Mouse (Mus musculus): Measurements from ENCODE around the gene Ahsg. TPM values are rescaled to one million over a fixed set of nuclear protein-coding genes. Genes with fewer than 3 reads are reported as not detected.

Gene Ahsg
- polyA plus RNA-seq, 1 experiment, result 0.23 TPM

- Histone ChIP-seq H3K27me3 (replicated peaks) (no peaks in the 10 kb centered on the region), H3K36me3 (replicated peaks; ENCODE audit: low read length) (peaks cover 51% of the 10 kb centered on the region), H3K9me3 (no peaks in the 10 kb centered on the region), H3K4me1 (peaks cover 36% of the 10 kb centered on the region), H3K4me3 (replicated peaks) (peak within 1 kb of the TSS; percentile 100)
- peak; percentile 39; the same call in 1 of the 2 replicates for TF ChIP-seq FLI1 (IDR thresholded peaks at IDR 0.05; ENCODE audit: low read length)
- no peak for TF ChIP-seq GATA1 (IDR thresholded peaks at IDR 0.05; ENCODE audit: borderline replicate concordance, low read length)
These were observed 33.5 kb upstream of the Ahsg start, which contains the start of the genes Tbccd1 and Dnajb11 for GRCm38 (mm10) chr16:22857431-22858113. TSS of gene Tbccd1 (minus strand) at chr16:22857669. TSS of gene Dnajb11 (plus strand) at chr16:22857845.

- Histone ChIP-seq H3K9me3 (no peaks in the 10 kb centered on the region), H3K27me3 (replicated peaks) (no peaks in the 10 kb centered on the region), H3K4me3 (replicated peaks) (no peak overlapping the region), H3K36me3 (replicated peaks; ENCODE audit: low read length) (peaks cover 72% of the 10 kb centered on the region), H3K4me1 (peaks cover 6% of the 10 kb centered on the region; the same call in 1 of the 2 replicates)
- TF ChIP-seq GATA1 (IDR thresholded peaks at IDR 0.05; ENCODE audit: borderline replicate concordance, low read length) (no peak), FLI1 (IDR thresholded peaks at IDR 0.05; ENCODE audit: low read length) (no peak)
These were observed 18.7 kb upstream of the Ahsg start for GRCm38 (mm10) chr16:22872397-22872796.

DNA sequence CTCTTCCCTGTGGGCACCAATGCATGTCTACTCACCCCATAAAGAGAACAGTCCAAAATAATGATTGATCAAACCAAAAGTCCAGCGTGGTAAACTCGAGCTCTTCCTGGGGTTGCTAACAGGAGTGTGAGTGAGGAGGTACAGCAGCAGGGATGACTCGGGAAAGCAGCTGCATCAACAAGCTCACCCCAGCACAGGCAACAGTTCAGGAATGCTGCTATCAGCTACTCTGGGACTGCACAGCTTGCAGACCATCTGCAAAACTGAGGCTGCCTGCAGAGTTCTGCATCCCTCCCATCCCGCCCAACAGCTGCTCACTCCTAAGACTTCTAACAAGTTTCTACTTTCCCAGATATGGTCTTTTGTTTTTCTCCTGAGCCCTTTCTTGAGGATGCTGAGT, 17.7 kb upstream of the Ahsg start:
- Histone ChIP-seq H3K9me3 (no peaks in the 10 kb centered on the region), H3K27me3 (replicated peaks) (no peaks in the 10 kb centered on the region), H3K4me3 (replicated peaks) (no peak overlapping the region), H3K36me3 (replicated peaks; ENCODE audit: low read length) (peaks cover 63% of the 10 kb centered on the region), H3K4me1 (peaks cover 6% of the 10 kb centered on the region; the same call in 1 of the 2 replicates)
- TF ChIP-seq GATA1 (IDR thresholded peaks at IDR 0.05; ENCODE audit: borderline replicate concordance, low read length) (no peak), FLI1 (IDR thresholded peaks at IDR 0.05; ENCODE audit: low read length) (no peak)

DNA sequence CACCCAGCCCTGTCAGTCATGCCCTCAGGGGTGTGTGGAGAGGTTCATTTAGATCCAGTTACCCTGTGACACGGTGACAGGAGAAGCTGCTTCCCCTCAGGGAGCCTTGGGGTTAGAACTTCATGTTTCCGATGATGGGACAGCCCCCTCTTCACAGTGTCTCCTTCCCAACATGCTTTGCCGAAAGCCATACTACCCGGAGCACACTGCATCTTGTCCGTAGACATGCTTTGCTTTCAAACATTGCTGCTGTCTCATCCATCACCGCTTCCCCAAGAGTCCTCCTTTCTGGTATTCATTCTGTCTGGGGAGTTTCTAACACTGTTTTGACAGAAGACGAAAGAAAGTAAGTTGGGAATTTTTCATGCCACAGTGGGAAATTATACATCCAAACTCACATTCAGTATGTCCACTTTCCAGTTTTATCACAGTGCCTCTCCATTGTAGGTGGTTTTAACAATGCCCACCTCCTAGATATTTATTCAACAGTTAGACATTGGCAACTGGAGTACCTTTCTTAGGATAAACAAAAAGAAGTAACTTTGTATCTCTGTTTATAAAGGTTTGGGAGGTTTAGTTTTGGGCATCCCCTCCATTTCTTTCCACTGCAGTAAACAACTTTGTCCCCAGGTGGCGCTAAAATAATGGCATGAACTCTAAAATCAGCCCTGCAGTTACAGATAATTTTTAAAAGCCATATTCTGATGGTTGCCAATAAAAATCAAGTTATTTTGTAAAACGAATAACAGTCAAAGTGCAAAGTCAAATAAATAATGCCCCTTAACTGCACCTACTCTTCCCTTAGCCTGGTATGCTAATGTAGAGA, 14.6 kb upstream of the Ahsg start:
- Histone ChIP-seq H3K4me1 (peaks cover 16% of the 10 kb centered on the region), H3K27me3 (replicated peaks) (peaks cover 4% of the 10 kb centered on the region), H3K4me3 (replicated peaks) (no peak overlapping the region), H3K36me3 (replicated peaks; ENCODE audit: low read length) (peaks cover 32% of the 10 kb centered on the region), H3K9me3 (no peaks in the 10 kb centered on the region)
- TF ChIP-seq FLI1 (IDR thresholded peaks at IDR 0.05; ENCODE audit: low read length) (no peak), GATA1 (IDR thresholded peaks at IDR 0.05; ENCODE audit: borderline replicate concordance, low read length) (no peak)

GRCm38 (mm10) chr16:22877660-22878390, 13.3 kb upstream of the Ahsg start:
- Histone ChIP-seq H3K4me3 (replicated peaks) (no peak overlapping the region), H3K27me3 (replicated peaks) (peaks cover 7% of the 10 kb centered on the region), H3K9me3 (no peaks in the 10 kb centered on the region), H3K36me3 (replicated peaks; ENCODE audit: low read length) (peaks cover 18% of the 10 kb centered on the region), H3K4me1 (peaks cover 26% of the 10 kb centered on the region)
- no peak for TF ChIP-seq GATA1 (IDR thresholded peaks at IDR 0.05; ENCODE audit: borderline replicate concordance, low read length)
- TF ChIP-seq FLI1 (IDR thresholded peaks at IDR 0.05; ENCODE audit: low read length), result no peak

DNA sequence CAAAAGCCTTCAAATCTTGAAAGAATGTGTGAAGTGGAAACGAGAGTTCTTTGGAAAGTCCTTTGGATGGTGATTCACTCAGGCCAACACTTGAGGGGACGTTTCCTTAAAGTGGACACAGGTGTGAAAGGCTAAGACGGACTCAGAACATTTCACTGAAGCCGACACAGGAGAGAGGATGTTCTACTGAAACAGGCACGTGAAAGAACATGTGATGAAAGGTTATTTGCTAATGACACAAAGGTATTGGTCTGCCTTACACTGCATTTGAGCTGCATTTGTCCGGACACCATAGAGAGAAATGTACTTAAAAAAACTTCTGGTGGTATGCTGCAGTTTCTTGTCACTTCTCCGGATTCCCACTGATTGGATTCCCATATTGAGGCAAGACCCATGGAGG, 12.4 kb upstream of the Ahsg start:
- Histone ChIP-seq H3K27me3 (replicated peaks) (peaks cover 7% of the 10 kb centered on the region), H3K4me1 (peaks cover 29% of the 10 kb centered on the region), H3K36me3 (replicated peaks; ENCODE audit: low read length) (peaks cover 9% of the 10 kb centered on the region), H3K4me3 (replicated peaks) (no peak overlapping the region), H3K9me3 (no peaks in the 10 kb centered on the region)
- TF ChIP-seq GATA1 (IDR thresholded peaks at IDR 0.05; ENCODE audit: borderline replicate concordance, low read length) (no peak), FLI1 (IDR thresholded peaks at IDR 0.05; ENCODE audit: low read length) (no peak)

DNA sequence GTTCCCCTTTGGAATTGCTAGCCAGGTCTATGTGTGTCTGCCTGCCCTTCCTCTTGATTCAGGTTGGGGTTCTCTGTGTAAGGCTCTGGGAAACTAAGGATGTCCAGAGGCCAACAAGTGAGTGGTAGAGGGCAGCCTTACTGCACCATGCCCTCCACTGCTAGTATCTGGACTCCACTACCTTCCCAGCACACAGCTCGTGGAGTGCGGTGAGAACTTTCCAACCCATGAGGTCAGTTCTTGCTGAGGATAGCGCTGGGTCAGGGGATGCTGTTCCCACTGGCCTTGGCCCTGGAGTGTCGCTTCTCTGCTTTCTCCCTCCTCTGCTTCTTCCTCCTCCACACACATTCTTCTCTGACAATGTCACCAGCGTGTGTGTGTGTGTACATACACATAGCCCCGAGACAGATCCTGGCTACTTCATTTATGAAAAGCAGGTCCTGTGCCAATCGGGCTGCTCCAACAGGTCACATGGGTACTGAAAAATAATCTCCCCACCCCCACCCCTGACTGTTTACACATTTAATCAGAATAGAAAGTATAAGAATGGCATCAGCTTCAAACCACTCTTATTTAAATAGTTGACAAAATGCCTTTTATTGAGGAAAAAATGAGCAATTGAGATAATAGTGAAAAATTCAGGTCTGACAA, 11.0 kb upstream of the Ahsg start:
- Histone ChIP-seq H3K27me3 (replicated peaks) (peaks cover 11% of the 10 kb centered on the region), H3K9me3 (no peaks in the 10 kb centered on the region), H3K36me3 (replicated peaks; ENCODE audit: low read length) (no peaks in the 10 kb centered on the region), H3K4me1 (peaks cover 30% of the 10 kb centered on the region), H3K4me3 (replicated peaks) (no peak overlapping the region)
- TF ChIP-seq FLI1 (IDR thresholded peaks at IDR 0.05; ENCODE audit: low read length) (no peak), GATA1 (IDR thresholded peaks at IDR 0.05; ENCODE audit: borderline replicate concordance, low read length) (no peak)

GRCm38 (mm10) chr16:22880900-22881299, 10.2 kb upstream of the Ahsg start:
- Histone ChIP-seq H3K9me3 (no peaks in the 10 kb centered on the region), H3K4me1 (peaks cover 36% of the 10 kb centered on the region), H3K36me3 (replicated peaks; ENCODE audit: low read length) (no peaks in the 10 kb centered on the region), H3K4me3 (replicated peaks) (no peak overlapping the region), H3K27me3 (replicated peaks) (peaks cover 14% of the 10 kb centered on the region)
- TF ChIP-seq FLI1 (IDR thresholded peaks at IDR 0.05; ENCODE audit: low read length) (no peak), GATA1 (IDR thresholded peaks at IDR 0.05; ENCODE audit: borderline replicate concordance, low read length) (no peak)

GRCm38 (mm10) chr16:22881487-22881886, 9.6 kb upstream of the Ahsg start:
- H3K4me3 ChIP-seq (replicated peaks), result peak overlapping the region; percentile 26
- no peaks in the 10 kb centered on the region for H3K9me3 ChIP-seq
- no peaks in the 10 kb centered on the region for H3K36me3 ChIP-seq (replicated peaks; ENCODE audit: low read length)
- TF ChIP-seq GATA1 (IDR thresholded peaks at IDR 0.05; ENCODE audit: borderline replicate concordance, low read length) (no peak), FLI1 (IDR thresholded peaks at IDR 0.05; ENCODE audit: low read length) (no peak)
- H3K4me1 ChIP-seq, result peaks cover 32% of the 10 kb centered on the region
- peaks cover 18% of the 10 kb centered on the region for H3K27me3 ChIP-seq (replicated peaks)

All from megakaryocyte, embryonic 14.5 days (primary cell).